Mouse (Mus musculus) forebrain, embryonic 13.5 days (tissue): ENCODE measurements around the gene Snrpd3. TPM values are rescaled to one million over a fixed set of nuclear protein-coding genes. Genes with fewer than 3 reads are reported as not detected.
"Not testable (repeated sequence)": the region's sequence is repeated elsewhere in the genome, so short reads cannot be mapped to it uniquely, and the experiment has no call there.

Source experiments
- ATAC-seq: fragments of 200-750 bp; cut with Nextera tagmentation; 2 replicates; pipeline ENCODE4 v1.8.0; 2017
- H3K27ac ChIP-seq: fragments of 300-500 bp; sonication (generic); 2 replicates; pipeline ENCODE4 v1.5.1; 2015; ENCODE audit warnings: inconsistent platforms, mild to moderate bottlenecking, moderate library complexity
- H3K27me3 ChIP-seq: fragments of 300-500 bp; sonication (generic); 2 replicates; pipeline ENCODE4 v1.6.1; 2015; ENCODE audit warnings: mild to moderate bottlenecking, inconsistent platforms
- H3K36me3 ChIP-seq: fragments of 300-500 bp; sonication (generic); 2 replicates; pipeline ENCODE4 v1.6.1; 2015; ENCODE audit warnings: mild to moderate bottlenecking, inconsistent platforms; ENCODE audit not compliant: poor library complexity, severe bottlenecking
- H3K4me1 ChIP-seq: fragments of 300-500 bp; sonication (generic); 2 replicates; pipeline ENCODE4 v1.6.1; 2015; ENCODE audit warnings: inconsistent platforms
- H3K4me2 ChIP-seq: fragments of 300-500 bp; sonication (generic); 2 replicates; pipeline ENCODE4 v1.6.1; 2015; ENCODE audit warnings: inconsistent platforms, mild to moderate bottlenecking, moderate library complexity
- H3K4me3 ChIP-seq: fragments of 300-500 bp; sonication (generic); 2 replicates; pipeline ENCODE4 v1.5.1; 2015; ENCODE audit warnings: mild to moderate bottlenecking, inconsistent platforms
- H3K9ac ChIP-seq: fragments of 300-500 bp; sonication (generic); 2 replicates; pipeline ENCODE4 v1.6.1; 2015; ENCODE audit warnings: mild to moderate bottlenecking, inconsistent platforms
- H3K9me3 ChIP-seq: fragments of 300-500 bp; sonication (generic); replicated peaks from 2 replicates; pipeline ENCODE4 v1.6.1; 2016; ENCODE audit warnings: inconsistent platforms
- WGBS: fragments of 180-500 bp; shearing (Covaris S2); methylation state at CpG from one replicate; pipeline ENCODE4 v1.1.7; 2015; 5-methylcytosine and 5-hydroxymethylcytosine counted together
- polyA plus RNA-seq: library from polyadenylated mRNA; unstranded; fragments of >200 nt; fragmentation: Nextera tagmentation; extraction: Ambion mirVana; gene quantifications from 2 replicates; pipeline ENCODE4 v1.2.1, GENCODE M21; 2015

Gene Snrpd3
- polyA plus RNA-seq, 1 experiment from 2014 or later = 198 TPM

GRCm38 (mm10) chr10:75516038-75516723 is 1.2 kb upstream of the Snrpd3 start:
- H3K4me1 ChIP-seq = peaks cover 40% of the 10 kb centered on the region
- H3K4me3 ChIP-seq = peak overlapping the region; percentile 89
- ATAC-seq = no peak
- no peaks in the 10 kb centered on the region for H3K9me3 ChIP-seq
- WGBS = 28% methylated on average over 8 of the region's 8 CpGs
- H3K4me2 ChIP-seq = peak overlapping the region; percentile 91
- no peaks in the 10 kb centered on the region for H3K27me3 ChIP-seq
- H3K36me3 ChIP-seq = peaks cover 29% of the 10 kb centered on the region
- H3K27ac ChIP-seq = peak overlapping the region; percentile 97; the same call in 1 of the 2 replicates
- peak overlapping the region; percentile 95 for H3K9ac ChIP-seq

- peaks cover 28% of the 10 kb centered on the region for H3K36me3 ChIP-seq
- H3K4me1 ChIP-seq = peaks cover 40% of the 10 kb centered on the region
- peak overlapping the region; percentile 97 for H3K27ac ChIP-seq
- H3K27me3 ChIP-seq = no peaks in the 10 kb centered on the region
- no peak for ATAC-seq
- under 1% methylated on average over 12 of the region's 12 CpGs for WGBS
- no peaks in the 10 kb centered on the region for H3K9me3 ChIP-seq
- H3K4me2 ChIP-seq = peak overlapping the region; percentile 91
- H3K4me3 ChIP-seq = peak overlapping the region; percentile 89
- peak overlapping the region; percentile 95 for H3K9ac ChIP-seq
These were observed 653 bp upstream of the Snrpd3 start for GRCm38 (mm10) chr10:75516724-75517072.

- WGBS = 0% methylated on average over 20 of the region's 20 CpGs
- Histone ChIP-seq H3K9me3 (no peaks in the 10 kb centered on the region), H3K36me3 (peaks cover 30% of the 10 kb centered on the region), H3K4me3 (peak within 1 kb of the TSS; percentile 89), H3K27ac (peak within 1 kb of the TSS; percentile 97), H3K27me3 (no peaks in the 10 kb centered on the region), H3K4me2 (peak within 1 kb of the TSS; percentile 91), H3K4me1 (peaks cover 40% of the 10 kb centered on the region), H3K9ac (peak within 1 kb of the TSS; percentile 95)
- ATAC-seq = peak; percentile 96
These were observed 400 bp downstream of the Snrpd3 start, which contains the start of gene Gucd1 for GRCm38 (mm10) chr10:75517758-75518143. TSS of gene Gucd1 (minus strand) at chr10:75517972.

GRCm38 (mm10) chr10:75520581-75520980 is 3.2 kb downstream of the Snrpd3 start:
- ATAC-seq = no peak
- no peaks in the 10 kb centered on the region for H3K27me3 ChIP-seq
- no peak overlapping the region for H3K27ac ChIP-seq
- no peak overlapping the region for H3K4me3 ChIP-seq
- H3K4me1 ChIP-seq = peaks cover 34% of the 10 kb centered on the region
- no peaks in the 10 kb centered on the region for H3K9me3 ChIP-seq
- 95% methylated on average over 5 of the region's 5 CpGs for WGBS
- H3K36me3 ChIP-seq = peaks cover 57% of the 10 kb centered on the region
- no peak overlapping the region for H3K9ac ChIP-seq
- no peak overlapping the region for H3K4me2 ChIP-seq

- no peak overlapping the region for H3K4me2 ChIP-seq
- WGBS = 90% methylated on average over 4 of the region's 4 CpGs
- no peak overlapping the region for H3K4me3 ChIP-seq
- H3K27me3 ChIP-seq = no peaks in the 10 kb centered on the region
- peaks cover 64% of the 10 kb centered on the region for H3K36me3 ChIP-seq
- no peak for ATAC-seq
- peaks cover 23% of the 10 kb centered on the region for H3K4me1 ChIP-seq
- H3K27ac ChIP-seq = no peak overlapping the region
- no peaks in the 10 kb centered on the region for H3K9me3 ChIP-seq
- H3K9ac ChIP-seq = no peak overlapping the region
These were observed 4.3 kb downstream of the Snrpd3 start for GRCm38 (mm10) chr10:75521643-75522042.

GRCm38 (mm10) chr10:75525450-75525849 is 8.1 kb downstream of the Snrpd3 start:
- not testable (repeated sequence) for H3K27ac ChIP-seq, ATAC-seq, H3K27me3 ChIP-seq, H3K9me3 ChIP-seq, H3K9ac ChIP-seq, H3K4me3 ChIP-seq, H3K4me1 ChIP-seq, H3K4me2 ChIP-seq
- WGBS = 89% methylated on average over 9 of the region's 9 CpGs
- H3K36me3 ChIP-seq = peaks cover 63% of the 10 kb centered on the region

- peaks cover 66% of the 10 kb centered on the region for H3K36me3 ChIP-seq
- H3K4me1 ChIP-seq = no peaks in the 10 kb centered on the region
- no peak overlapping the region for H3K4me2 ChIP-seq
- ATAC-seq = no peak
- no peak overlapping the region for H3K27ac ChIP-seq
- H3K9me3 ChIP-seq = no peaks in the 10 kb centered on the region
- no peaks in the 10 kb centered on the region for H3K27me3 ChIP-seq
- H3K9ac ChIP-seq = no peak overlapping the region
- no peak overlapping the region for H3K4me3 ChIP-seq
- WGBS = 90% methylated on average over 2 of the region's 2 CpGs
These were observed 13.0 kb downstream of the Snrpd3 start for GRCm38 (mm10) chr10:75530322-75530721.

GRCm38 (mm10) chr10:75531532-75532090 is 14.3 kb downstream of the Snrpd3 start:
- Histone ChIP-seq H3K27me3 (no peaks in the 10 kb centered on the region), H3K9me3 (no peaks in the 10 kb centered on the region), H3K27ac (no peak overlapping the region), H3K4me3 (no peak overlapping the region), H3K36me3 (peaks cover 70% of the 10 kb centered on the region), H3K4me2 (no peak overlapping the region), H3K4me1 (no peaks in the 10 kb centered on the region), H3K9ac (no peak overlapping the region)
- no peak for ATAC-seq
- WGBS = 88% methylated on average over 9 of the region's 9 CpGs

- Histone ChIP-seq H3K4me1 (no peaks in the 10 kb centered on the region), H3K36me3 (peaks cover 70% of the 10 kb centered on the region), H3K4me3 (no peak overlapping the region), H3K27ac (no peak overlapping the region), H3K4me2 (no peak overlapping the region), H3K27me3 (no peaks in the 10 kb centered on the region), H3K9ac (no peak overlapping the region), H3K9me3 (no peaks in the 10 kb centered on the region)
- 90% methylated on average over 8 of the region's 8 CpGs for WGBS
- no peak for ATAC-seq
These were observed 16.9 kb downstream of the Snrpd3 start for GRCm38 (mm10) chr10:75534216-75534615.

GRCm38 (mm10) chr10:75534934-75535333 is 17.6 kb downstream of the Snrpd3 start:
- WGBS = 89% methylated on average over 8 of the region's 8 CpGs
- H3K36me3 ChIP-seq = peaks cover 68% of the 10 kb centered on the region
- H3K9me3 ChIP-seq = no peaks in the 10 kb centered on the region
- no peak overlapping the region for H3K4me2 ChIP-seq
- H3K4me1 ChIP-seq = no peaks in the 10 kb centered on the region
- no peak for ATAC-seq
- H3K9ac ChIP-seq = no peak overlapping the region
- no peak overlapping the region for H3K27ac ChIP-seq
- no peak overlapping the region for H3K4me3 ChIP-seq
- H3K27me3 ChIP-seq = no peaks in the 10 kb centered on the region

GRCm38 (mm10) chr10:75535423-75535822 is 18.1 kb downstream of the Snrpd3 start:
- Histone ChIP-seq H3K4me1 (no peaks in the 10 kb centered on the region), H3K27me3 (no peaks in the 10 kb centered on the region), H3K36me3 (peaks cover 63% of the 10 kb centered on the region), H3K27ac (no peak overlapping the region), H3K4me3 (no peak overlapping the region), H3K9me3 (no peaks in the 10 kb centered on the region), H3K9ac (no peak overlapping the region), H3K4me2 (no peak overlapping the region)
- no peak for ATAC-seq
- WGBS = 86% methylated on average over 2 of the region's 2 CpGs

- WGBS = 95% methylated on average over 5 of the region's 5 CpGs
- no peaks in the 10 kb centered on the region for H3K27me3 ChIP-seq
- no peak overlapping the region for H3K9ac ChIP-seq
- H3K4me3 ChIP-seq = no peak overlapping the region
- ATAC-seq = no peak
- H3K4me1 ChIP-seq = no peaks in the 10 kb centered on the region
- no peak overlapping the region for H3K4me2 ChIP-seq
- H3K36me3 ChIP-seq = peaks cover 58% of the 10 kb centered on the region
- no peak overlapping the region for H3K27ac ChIP-seq
- no peaks in the 10 kb centered on the region for H3K9me3 ChIP-seq
These were observed 18.8 kb downstream of the Snrpd3 start for GRCm38 (mm10) chr10:75536123-75536522.
